Mouse (Mus musculus) gastrocnemius, adult 8-10 months (tissue): Measurements from ENCODE around the gene Olfr1156. TPM values are rescaled to one million over a fixed set of nuclear protein-coding genes. Genes with fewer than 3 reads are reported as not detected.

Experiments
- DNase-seq, 2 experiments: peaks; one replicate each; pipeline ENCODE4 v3.0.0; 2022; ENCODE audit warnings: low spot score in 2 of 2
- total RNA-seq, 4 experiments: library from RNA; stranded (reverse); gene quantifications; 2 replicates each; pipeline ENCODE4 v1.2.4; 2022

Gene Olfr1156
- total RNA-seq = not detected

GRCm38 (mm10) chr2:87953000-87953399 is at the start of gene Olfr1156:
Gene Olfr1156 (minus strand): TSS chr2:87953100.
- DNase-seq = no peak

GRCm38 (mm10) chr2:87989813-87990212 is 36.9 kb upstream of the Olfr1156 start, which contains the start of gene Olfr1158:
Gene Olfr1158 (plus strand): TSS chr2:87990113.
- no peak for DNase-seq

GRCm38 (mm10) chr2:87974563-87974962 is 21.7 kb upstream of the Olfr1156 start, which contains the start of gene Olfr74:
Gene Olfr74 (minus strand): TSS chr2:87974663.
- no peak for DNase-seq

GRCm38 (mm10) chr2:87968199-87968598 is 15.3 kb upstream of the Olfr1156 start, which contains the start of gene Olfr1157:
Gene Olfr1157 (minus strand): TSS chr2:87968299.
- DNase-seq = no peak

GRCm38 (mm10) chr2:87945037-87945436 is 7.9 kb downstream of the Olfr1156 start, which contains the start of gene Olfr1155:
Gene Olfr1155 (minus strand): TSS chr2:87945137.
- DNase-seq = no peak

GRCm38 (mm10) chr2:87905066-87905465 is 47.8 kb downstream of the Olfr1156 start, which contains the start of gene Olfr1154:
Gene Olfr1154 (minus strand): TSS chr2:87905166.
- DNase-seq = no peak

Other genes with a start within 250 kb of the Olfr1156 start
- not detected for gene Olfr1137, start 239.9 kb downstream of the Olfr1156 start, total RNA-seq
- gene Olfr1138, start 213.1 kb downstream of the Olfr1156 start, total RNA-seq = not detected
- not detected for gene Olfr1140, start 209.3 kb downstream of the Olfr1156 start, total RNA-seq
- gene Olfr1141, start 199.1 kb downstream of the Olfr1156 start, total RNA-seq = not detected
- gene Olfr152, start 173.6 kb downstream of the Olfr1156 start, total RNA-seq = not detected
- gene Olfr1143, start 152.5 kb downstream of the Olfr1156 start, total RNA-seq = not detected
- gene Olfr1145, start 143.3 kb downstream of the Olfr1156 start, total RNA-seq = not detected
- not detected for gene Olfr1148, start 122.6 kb downstream of the Olfr1156 start, total RNA-seq
- gene Olfr1150-ps1, start 109.1 kb downstream of the Olfr1156 start, total RNA-seq = not detected
- not detected for gene Olfr1151, start 97.2 kb downstream of the Olfr1156 start, total RNA-seq
- gene Olfr1152, start 86.6 kb downstream of the Olfr1156 start, total RNA-seq = not detected
- not detected for gene Olfr1153, start 58.1 kb downstream of the Olfr1156 start, total RNA-seq
- gene Olfr1154, start 47.9 kb downstream of the Olfr1156 start, total RNA-seq = not detected
- not detected for gene Olfr1155, start 8.0 kb downstream of the Olfr1156 start, total RNA-seq
- not detected for gene Olfr1157, start 15.2 kb upstream of the Olfr1156 start, total RNA-seq
- not detected for gene Olfr74, start 21.6 kb upstream of the Olfr1156 start, total RNA-seq
- not detected for gene Olfr1158, start 37.0 kb upstream of the Olfr1156 start, total RNA-seq
- gene Olfr1160, start 55.2 kb upstream of the Olfr1156 start, total RNA-seq = not detected
- not detected for gene Olfr1161, start 69.7 kb upstream of the Olfr1156 start, total RNA-seq
- gene Olfr73, start 84.6 kb upstream of the Olfr1156 start, total RNA-seq = not detected
- gene Olfr1162, start 98.0 kb upstream of the Olfr1156 start, total RNA-seq = not detected
- not detected for gene Olfr1163, start 118.7 kb upstream of the Olfr1156 start, total RNA-seq
- gene Olfr1164, start 140.9 kb upstream of the Olfr1156 start, total RNA-seq = not detected
- gene Olfr1166, start 175.2 kb upstream of the Olfr1156 start, total RNA-seq = not detected
- gene Olfr1167, start 202.1 kb upstream of the Olfr1156 start, total RNA-seq = not detected
- gene Olfr1168, start 228.8 kb upstream of the Olfr1156 start, total RNA-seq = not detected